Mouse (Mus musculus): ENCODE measurements around the gene Llph. TPM values are rescaled to one million over a fixed set of nuclear protein-coding genes. Genes with fewer than 3 reads are reported as not detected.
A peak's percentile ranks its signal among the peaks of the same experiment; 100 is the strongest.
"Not testable (repeated sequence)": the region's sequence is repeated elsewhere in the genome, so short reads cannot be mapped to it uniquely, and the experiment has no call there.

Llph gene
- total RNA-seq, 2 experiments from 2014 or later = 12.2 to 15.1 TPM

DNA sequence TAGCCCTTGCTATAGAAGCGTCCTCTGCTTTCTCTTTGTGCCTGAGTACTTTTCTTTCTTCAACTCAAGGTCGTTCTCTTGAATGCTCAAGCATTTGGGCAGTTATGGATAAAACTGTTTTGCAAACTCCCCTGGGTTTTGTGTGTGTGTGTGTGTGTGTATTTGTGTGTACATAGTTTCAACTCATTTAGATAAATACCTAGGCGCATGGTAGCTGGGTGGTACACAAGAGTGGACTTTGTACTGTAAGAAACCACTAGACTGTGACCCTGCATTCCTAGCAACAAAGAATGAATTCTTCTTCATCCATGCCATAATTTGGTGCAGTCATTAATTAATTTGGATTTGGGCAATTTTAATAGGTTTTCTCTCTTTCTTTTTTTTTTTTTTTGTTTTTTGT, 16.8 kb upstream of the Llph start:
- DNase-seq = no peak
- intact Hi-C loops (cut with DNase I; ENCODE audit: low total_unique reads) = no loop called here

DNA sequence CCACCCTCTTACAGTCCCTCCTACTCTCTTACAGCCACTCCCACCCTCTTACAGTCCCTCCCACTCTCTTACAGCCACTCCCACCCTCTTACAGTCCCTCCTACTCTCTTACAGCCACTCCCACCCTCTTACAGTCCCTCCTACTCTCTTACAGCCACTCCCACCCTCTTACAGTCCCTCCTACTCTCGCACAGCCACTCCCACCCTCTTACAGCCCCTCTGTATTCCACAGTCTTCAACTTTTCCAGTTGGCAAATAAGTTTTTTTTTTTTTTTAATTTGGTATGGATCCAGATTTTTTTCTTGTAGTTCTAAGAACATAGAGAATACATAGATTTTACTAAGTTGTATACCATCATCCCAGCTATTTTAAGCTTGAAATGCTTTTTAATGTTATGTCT, 9.8 kb upstream of the Llph start:
- intact Hi-C loops (cut with DNase I; ENCODE audit: low total_unique reads); DNase-seq: not testable (repeated sequence)

DNA sequence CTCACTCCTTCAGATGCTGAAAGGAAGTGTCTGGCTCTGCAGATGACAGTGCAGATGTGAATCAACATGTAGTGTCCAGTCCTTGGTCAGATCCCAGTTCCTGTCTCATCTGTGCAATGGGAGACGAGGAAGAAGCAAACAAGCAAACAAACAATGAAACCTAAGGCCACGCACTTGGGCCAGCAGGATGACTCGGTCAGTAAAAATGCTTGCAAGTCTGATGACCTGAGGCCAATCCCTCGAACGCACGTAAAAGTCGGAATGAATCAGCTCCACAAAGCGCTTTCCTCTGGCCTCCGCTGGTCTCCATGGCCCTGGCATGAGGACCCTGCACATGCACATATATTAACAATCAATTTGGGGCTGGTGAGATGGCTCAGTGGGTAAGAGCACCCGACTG, 7.9 kb upstream of the Llph start:
- no peak for DNase-seq
- intact Hi-C loops (cut with DNase I; ENCODE audit: low total_unique reads) = no loop called here

DNA sequence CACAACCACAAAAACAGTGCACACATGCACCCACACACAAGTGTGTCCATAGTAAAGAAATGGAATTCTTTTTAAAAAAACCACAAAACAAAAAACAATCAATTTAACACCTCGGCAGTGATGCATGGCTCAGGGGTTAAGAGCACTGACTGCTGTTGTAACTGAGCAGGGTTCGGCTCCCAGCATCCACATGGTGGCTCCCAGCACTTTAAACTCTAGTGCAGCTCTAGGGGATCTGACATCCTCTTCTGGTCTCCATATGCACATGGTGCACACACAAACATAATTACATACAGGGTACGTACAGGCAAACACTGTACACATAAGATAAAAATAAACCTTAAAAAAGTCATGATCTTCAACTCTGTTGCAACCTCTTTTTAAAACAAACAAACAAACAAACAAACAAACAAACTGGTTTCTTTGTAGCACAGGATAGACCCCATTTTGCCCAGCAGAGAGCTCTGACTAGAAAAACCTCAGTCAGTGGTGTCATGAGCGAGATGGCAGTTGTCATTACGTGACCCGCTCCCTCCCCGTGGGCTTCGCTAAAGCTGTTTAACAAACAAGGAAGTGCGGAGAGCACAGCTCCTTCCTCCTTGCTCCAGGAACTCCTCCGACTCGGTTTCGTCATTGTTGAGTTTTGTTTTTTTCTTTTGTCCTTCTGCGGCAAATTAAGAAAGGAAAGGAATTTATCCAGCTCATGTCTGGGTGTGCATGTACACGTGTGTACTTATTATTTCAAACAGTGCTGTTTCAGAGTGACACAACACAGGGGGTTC, 7.1 kb upstream of the Llph start:
- intact Hi-C loops (cut with DNase I; ENCODE audit: low total_unique reads) = no loop called here
- DNase-seq = no peak

DNA sequence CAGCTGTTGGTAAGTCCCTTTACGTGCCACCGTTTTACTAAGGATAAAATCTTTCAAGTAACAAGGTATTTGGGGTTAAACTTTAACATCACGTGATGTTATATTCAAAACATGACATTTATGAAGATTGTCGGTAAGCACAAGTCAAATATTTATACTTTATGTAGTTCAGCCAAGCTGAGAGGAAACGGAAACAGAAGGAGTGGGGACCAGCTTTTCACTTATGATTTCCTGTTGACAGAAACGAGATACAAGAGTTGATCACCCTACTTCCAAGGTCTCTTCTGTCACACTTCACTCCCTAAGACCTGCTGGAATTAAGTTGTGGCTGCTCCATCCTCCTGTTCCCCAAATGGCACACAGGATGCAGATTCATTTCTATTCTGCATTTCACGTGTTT, 6.1 kb upstream of the Llph start:
- intact Hi-C loops (cut with DNase I; ENCODE audit: low total_unique reads) = no loop called here
- DNase-seq = no peak

DNA sequence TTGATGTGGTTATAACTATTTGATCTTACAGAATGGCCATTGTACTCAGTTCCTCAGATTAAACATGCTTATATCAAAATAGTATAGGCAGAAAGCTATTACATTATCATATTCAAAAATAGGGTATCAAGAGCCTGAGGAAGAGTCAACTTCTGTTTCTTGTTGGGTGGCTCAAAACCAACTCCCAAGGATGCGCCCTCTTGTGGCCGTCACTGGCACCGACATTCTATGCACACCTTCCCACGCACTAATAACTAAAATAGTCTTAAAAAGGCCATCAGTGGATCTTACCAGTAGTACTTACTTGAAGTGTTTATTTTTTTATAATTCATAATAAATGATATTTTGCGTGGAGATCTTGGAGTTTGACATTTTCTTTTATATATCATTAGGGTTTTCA, 4.8 kb downstream of the Llph start:
- DNase-seq = peak; percentile 58
- intact Hi-C loops (cut with DNase I; ENCODE audit: low total_unique reads) = no loop called here

DNA sequence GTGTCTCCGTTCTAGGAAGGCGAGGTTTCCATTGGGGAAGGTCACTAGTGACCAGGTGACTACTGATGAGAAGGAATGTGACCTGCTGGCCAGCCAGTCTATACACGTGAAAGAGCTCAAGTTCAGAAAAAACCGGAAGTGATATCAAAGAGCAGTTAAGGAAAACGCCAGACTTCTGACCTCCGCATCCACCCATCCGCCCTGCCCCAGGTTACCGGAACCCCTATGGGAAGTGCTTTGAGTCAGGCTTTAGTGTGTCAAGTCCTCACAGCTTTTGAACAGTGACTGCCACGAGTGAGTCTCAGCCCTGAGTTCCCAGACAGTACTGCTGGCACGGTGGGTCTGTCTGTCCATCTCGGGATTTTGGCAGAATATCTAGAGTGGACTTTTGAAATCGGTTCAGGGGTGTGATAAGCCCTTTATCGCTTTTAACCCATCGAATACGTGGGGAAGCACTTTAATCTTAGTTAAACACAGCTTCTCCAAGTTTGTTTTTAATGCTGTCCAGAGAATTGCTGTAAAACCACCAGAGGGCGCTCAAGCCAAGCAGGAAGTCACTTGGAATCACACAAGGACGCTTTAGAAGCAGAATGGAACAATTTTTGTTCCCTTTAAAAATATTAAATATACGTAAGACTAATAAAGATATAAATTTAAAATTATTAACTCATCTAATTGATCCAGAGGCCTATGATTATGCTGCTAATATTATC, 6.9 kb downstream of the Llph start:
- intact Hi-C loops (cut with DNase I; ENCODE audit: low total_unique reads) = no loop called here
- peak; percentile 54 for DNase-seq

DNA sequence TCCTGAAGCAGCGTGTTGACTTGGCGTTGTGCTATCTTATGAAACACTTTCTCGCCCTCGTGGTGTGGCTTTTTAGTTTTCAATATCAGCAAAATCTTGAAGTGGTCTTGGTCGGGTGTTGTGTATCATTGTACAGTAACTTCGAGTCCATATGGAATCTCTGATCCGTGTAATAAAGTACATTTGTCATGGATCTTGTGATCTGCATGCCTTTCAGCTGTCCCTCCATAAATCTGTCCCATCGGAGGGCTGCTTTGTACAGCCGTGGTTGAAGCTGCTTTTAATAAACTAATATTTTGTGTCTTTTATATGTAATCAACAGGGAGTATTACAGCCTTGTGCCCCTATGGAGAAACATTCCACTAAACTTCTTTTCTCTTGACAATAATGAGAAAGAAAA, 10.0 kb downstream of the Llph start:
- intact Hi-C loops (cut with DNase I; ENCODE audit: low total_unique reads) = no loop called here
- no peak for DNase-seq

DNA sequence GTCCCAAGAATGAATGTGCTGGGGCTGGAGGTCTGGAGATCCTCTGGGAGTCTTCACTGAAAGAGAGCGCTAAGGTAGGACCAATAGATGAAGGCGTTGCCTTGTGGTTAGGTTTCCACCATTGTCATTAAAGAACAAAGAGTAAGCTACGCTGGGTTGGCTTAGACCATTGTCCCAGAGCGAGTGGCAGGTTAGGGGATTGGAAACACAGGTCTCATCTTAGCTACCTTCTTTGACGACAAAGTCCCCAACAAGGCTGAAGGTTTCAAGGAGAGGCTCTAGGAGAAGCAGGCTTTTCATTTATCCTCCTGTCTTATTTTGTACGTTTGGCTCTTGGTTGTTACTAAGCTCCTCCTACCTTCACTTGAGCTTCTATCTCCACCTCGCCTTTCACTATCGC, 11.4 kb downstream of the Llph start:
- no peak for DNase-seq
- intact Hi-C loops (cut with DNase I; ENCODE audit: low total_unique reads) = no loop called here

DNA sequence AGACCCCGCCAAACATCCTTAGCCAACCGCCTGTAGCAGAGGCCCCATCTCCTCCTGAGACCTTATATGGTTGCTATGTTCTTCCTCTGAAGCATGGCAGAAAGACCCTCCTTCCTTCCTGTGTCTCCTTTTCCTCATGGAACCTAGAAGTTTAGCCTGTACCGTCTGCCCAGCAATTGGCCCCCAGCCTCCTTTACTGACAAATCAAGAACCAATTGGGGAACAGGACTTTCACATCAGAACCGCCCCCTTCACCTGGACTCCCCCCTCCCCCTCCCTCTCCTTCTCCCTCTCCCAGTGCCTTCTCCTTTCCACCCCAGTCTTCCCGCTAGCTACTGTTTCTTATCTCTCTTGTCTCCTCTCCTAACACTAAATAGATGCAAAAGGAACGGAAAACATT, 12.6 kb downstream of the Llph start:
- intact Hi-C loops (cut with DNase I; ENCODE audit: low total_unique reads) = no loop called here

DNA sequence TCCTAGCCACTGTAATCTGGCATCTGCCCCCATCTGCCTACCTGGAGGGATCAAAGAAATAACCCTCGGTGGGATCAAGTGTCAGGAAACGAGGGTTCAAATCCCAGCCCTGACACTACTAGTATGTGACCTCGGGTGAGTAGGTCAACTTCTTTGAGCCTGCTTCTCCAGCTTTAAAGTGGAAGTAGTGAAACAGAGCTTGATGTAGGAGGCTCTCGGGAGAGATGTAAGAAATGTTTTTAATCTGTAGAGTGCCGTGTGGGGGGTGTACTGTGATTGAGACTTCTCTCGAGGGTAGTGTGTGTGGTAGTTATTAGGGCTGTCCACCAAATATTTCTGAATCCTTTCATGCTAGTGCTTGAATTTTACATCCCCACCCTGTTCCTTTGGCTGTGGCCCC, 15.6 kb downstream of the Llph start:
- intact Hi-C loops (cut with DNase I; ENCODE audit: low total_unique reads) = no loop called here
- DNase-seq = no peak

More for the DNA sequence above, 12.6 kb downstream of the Llph start:
- no peak for DNase-seq

DNA sequence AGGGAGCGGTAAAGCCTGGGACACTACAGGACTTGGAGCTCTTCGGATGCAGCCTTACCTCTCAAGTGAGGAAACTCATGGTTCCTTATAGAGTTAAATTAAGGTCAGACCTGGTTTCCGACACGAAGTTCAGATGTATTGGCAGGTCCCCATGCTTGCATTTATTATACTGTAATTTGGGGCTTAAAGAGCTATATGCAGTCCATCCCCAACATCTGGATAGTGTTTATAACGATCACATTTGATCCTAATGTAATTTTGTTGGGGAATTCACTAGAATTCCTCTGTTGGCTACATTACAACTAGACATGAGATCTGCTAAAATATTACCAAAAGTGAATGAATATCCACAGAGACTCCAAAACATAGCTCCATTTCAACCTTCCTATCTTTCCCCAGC, 18.8 kb downstream of the Llph start:
- intact Hi-C loops (cut with DNase I; ENCODE audit: low total_unique reads) = no loop called here
- DNase-seq = no peak

DNA sequence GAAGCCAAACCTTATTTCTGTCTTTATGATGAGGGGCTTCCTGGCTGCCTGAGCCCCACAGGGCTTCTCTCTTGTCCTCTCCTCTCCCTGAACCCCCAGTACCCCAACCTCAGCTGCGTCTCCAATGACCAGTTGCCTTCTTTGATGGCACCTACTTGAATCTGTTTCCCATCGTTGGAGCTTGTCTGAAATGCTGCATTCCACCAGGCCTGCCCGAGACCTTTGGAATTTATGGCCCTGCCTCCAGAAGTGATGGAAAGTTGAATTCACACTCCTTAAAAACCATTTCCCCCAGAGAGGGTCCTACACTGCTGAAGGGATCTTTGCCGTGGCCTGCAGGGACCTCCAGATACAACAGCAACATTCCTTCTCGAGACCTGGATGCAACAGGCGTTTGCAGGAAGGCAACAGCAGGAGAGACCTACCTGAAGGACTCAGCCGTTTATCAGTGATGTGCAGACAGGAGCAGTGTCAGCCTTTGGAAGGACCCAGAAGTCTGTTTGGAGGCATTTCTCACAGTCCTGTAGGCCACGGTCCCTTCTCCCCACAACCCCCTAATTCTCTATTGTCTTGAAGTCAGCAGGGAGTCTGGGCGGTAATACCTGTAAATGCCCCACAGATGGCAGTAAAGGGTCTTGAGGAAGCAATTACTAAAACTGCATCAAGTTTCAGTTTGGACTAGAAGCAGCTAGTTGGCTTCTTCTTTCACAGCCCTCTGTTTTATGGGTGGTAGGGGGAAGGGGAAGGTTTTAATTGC, 20.3 kb downstream of the Llph start:
- DNase-seq = peak; percentile 23
- intact Hi-C loops (cut with DNase I; ENCODE audit: low total_unique reads) = no loop called here

DNA sequence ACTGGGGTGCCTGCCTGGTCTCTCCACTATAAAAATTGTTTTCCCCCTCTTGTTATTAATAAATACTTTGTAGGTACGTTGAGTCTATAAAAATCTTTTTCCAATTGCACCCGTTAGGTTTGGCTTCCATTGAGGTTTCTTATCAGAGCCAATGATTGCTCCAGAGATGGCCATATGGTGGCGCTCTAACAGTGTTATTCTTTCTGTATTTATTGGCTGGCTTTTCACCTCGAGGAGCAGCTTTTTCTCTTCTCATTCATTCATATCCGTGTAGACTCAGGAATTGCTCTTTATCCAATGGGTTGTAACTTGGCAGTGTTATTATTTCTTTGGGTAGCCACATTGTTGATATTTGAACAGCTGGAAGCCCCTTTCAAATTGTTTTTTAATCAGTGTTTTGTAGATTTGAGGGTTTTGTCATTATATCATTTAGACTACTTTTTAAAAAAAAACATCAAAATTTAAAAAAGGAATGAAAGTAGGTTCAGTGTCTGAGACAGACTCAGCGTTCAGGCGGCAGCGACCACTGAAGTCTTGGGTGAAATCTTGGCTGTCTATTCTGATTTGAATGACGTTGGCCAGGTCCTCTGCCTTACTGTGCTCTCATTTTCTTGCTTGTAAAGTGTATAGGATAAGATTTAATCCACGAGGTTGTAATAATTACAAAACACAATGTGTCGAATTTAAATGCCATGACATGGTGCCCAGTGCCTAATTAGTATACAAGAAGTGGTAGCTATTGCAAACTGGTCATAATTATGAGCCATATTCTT, 24.2 kb downstream of the Llph start:
- DNase-seq = no peak
- intact Hi-C loops (cut with DNase I; ENCODE audit: low total_unique reads) = no loop called here

DNA sequence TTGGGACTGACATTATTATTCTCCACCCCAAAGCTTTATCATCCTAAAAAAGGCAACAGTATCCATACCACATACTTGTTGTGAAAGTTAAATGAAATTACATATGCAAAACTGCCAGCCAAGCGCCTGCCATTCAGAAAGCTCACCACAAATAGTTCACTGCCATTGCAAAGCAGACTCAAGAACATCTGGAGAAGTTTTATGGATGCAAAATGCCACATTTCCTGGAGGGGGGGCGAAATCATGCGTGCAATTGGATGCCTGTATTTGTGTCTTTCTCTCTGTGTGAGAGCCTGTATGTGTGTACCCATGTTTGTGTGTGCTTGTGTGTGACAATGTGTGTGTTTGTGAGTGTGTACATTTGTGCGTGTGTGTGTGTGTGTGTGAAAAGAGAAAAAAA, 24.9 kb downstream of the Llph start:
- DNase-seq = no peak
- intact Hi-C loops (cut with DNase I; ENCODE audit: low total_unique reads) = no loop called here

DNA sequence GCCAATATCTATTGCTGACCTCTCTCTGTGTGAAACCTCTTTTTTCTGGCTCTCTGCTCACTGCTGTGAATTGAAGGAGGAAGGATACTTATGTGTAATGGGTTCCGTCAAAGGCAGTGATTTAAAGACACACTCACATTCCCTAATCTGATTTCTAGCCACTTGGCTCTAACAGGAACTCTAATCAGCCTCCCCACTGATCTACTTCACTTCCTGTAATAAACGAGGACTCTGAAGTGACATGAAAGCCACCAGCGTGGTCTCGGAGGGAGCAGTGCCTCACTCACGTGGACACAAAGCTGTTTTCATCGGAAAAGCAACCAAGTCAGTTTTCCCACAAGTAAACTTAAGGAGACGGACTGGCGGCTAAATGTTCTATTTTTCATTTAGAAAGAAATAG, 25.9 kb downstream of the Llph start:
- intact Hi-C loops (cut with DNase I; ENCODE audit: low total_unique reads) = no loop called here

DNA sequence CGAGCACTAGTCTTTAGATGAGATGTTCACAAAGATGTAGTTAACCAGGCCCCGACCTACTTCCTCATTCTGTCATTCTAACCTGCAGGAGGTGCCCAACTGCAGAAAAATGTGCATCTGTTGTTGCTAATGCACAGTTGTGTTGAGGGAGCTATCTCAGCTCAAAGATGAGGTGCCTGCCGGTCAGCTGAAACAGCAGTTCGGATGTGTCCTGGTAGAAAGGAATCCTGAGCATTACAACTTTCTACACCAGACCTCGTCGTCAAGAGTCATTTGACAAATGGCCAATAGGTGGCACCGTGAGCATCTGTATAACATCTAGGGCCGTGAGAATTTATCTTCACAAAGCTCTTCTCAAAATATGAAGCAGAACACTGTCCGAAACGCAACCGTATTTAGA, 30.4 kb downstream of the Llph start:
- peak; percentile 20 for DNase-seq
- intact Hi-C loops (cut with DNase I; ENCODE audit: low total_unique reads) = no loop called here

More for the DNA sequence above, 25.9 kb downstream of the Llph start:
- no peak for DNase-seq

DNA sequence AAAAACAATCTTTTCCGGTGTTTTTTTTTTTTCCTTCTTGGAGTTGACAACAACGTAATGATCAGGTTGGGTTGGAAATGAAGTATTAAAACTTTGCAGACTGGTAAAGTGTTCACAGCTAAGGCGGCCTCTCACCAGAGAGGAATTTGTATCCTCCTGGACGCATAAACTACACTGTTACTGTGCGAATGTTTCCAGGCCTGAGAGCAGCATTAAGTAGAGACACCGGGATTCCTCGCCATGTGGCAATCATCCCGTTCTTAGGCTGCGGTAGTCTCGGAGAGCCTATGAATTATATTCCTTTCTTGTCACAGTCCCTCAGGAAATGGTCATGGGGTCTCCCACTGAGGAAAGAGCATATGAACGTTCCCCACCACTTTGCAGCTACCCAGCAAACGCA, 40.9 kb downstream of the Llph start:
- intact Hi-C loops (cut with DNase I; ENCODE audit: low total_unique reads) = no loop called here
- DNase-seq = no peak

DNA sequence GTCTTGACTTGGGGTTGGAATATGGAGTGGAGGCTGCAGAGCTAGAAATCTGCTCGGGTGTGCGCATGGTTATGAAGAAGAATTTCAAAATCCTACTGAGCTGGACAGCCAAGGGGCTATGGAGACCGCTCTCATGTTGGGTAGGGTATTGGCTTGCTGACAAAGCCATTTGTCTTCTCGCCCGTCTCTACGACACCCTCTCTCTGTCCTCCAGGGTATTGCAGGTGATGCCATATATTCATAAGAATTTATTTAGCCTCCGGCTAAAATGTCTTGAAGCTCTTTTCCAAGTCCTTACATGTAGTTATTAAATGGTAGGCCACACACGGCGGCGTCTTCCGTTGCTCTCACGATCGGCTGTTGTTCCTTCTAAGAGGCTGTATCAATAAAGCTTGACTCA, 43.1 kb downstream of the Llph start:
- no peak for DNase-seq
- intact Hi-C loops (cut with DNase I; ENCODE audit: low total_unique reads) = no loop called here

DNA sequence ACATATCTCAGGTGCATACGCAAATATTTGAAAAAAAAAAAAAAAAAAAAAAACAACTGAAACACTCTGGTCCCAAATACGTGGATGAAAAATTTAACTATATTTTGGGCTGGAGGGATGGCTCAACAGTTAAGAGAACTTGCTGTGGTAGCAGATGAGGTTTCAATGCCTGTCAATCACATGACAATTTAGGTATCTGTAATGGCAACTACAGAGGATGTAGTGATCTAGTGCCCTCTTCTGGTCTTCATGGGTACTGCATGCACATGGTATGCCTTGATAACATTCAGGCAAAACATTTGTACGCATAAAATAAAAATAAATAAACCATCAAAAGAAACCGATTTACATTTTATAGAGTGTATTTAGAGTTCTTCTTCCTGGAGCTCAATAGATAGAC, 43.9 kb downstream of the Llph start:
- DNase-seq = peak; percentile 26
- intact Hi-C loops (cut with DNase I; ENCODE audit: low total_unique reads) = no loop called here

Measured in gastrocnemius, postnatal 14 days (tissue).